Mouse (Mus musculus): ENCODE results near the gene Asb8.

Asb8 gene

DNA sequence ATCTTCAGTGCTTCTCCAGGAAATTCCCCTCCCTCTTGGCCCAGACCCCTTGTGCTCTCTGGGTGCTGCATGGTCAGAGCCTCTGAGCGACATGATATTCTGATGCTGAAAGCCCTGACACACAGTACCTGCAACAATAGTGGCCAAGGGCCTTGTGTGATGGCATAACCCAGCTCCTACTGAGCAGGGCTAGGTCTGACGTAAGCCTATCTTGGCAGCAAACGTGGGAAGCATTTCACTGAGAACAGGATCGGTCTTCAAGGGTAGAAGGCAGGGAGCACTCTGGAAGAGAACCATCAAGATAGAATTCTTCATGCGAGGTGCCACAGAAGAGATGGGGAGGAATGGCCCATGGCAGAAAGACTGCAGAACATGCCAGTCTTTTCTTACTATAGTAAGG is at the start of gene Asb8:
Gene Asb8, minus strand, starts transcription at position 101 of the 400 bp plus-strand sequence.
- ChIA-PET POLR2A (interaction anchor here in 1 of 4 experiments (0.8 kb wide), 1 partner anchor 80 kb away, joined by 3 read pairs; no protein-coding TSS in a partner anchor), CTCF (no interaction called here)

DNA sequence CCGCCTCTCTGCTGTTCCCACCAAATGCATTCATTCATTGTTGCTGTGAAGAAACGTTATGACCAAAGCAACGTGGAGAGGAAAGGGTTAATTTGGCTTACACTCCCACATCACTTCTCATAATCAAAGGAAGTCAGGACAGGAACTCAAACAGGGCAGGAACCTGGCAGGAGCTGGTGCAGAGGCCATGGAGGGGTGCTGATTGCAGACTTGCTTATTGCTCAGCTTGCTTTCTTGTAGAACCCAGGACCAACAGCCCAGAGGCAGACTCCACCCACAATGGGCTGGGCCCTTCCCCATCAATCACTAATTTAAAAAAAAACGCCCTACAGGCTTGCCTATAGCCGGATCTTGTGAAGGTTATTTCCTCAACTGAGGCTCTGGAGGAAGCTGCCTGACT is 48.7 kb upstream of the Asb8 start:
- ChIA-PET POLR2A (interaction anchor here in 3 of 4 experiments (0.5 to 1.4 kb wide), 6 partner anchors 11 to 357 kb away, joined by 3 to 4 read pairs (median 4); no protein-coding TSS in a partner anchor), CTCF (interaction anchor here in 3 of 4 experiments (0.6 to 0.7 kb wide), 5 partner anchors 121 to 547 kb away, joined by 3 to 6 read pairs (median 3); partner anchors contain the start of gene Senp1 (in 1 of the 3))

- ChIA-PET POLR2A (interaction anchor here in 3 of 4 experiments (0.7 to 1.4 kb wide), 4 partner anchors 9 to 356 kb away, joined by 3 to 4 read pairs (median 3); no protein-coding TSS in a partner anchor), CTCF (interaction anchor here in 2 of 4 experiments (0.6 kb wide), 2 partner anchors 262 to 265 kb away, joined by 3 to 4 read pairs; no protein-coding TSS in a partner anchor)
Observed at GRCm38 (mm10) chr15:98213336-98213870, 48.0 kb upstream of the Asb8 start.

- POLR2A ChIA-PET, result no interaction called here
Observed at GRCm38 (mm10) chr15:98209676-98210075, 44.3 kb upstream of the Asb8 start.

GRCm38 (mm10) chr15:98195442-98195841 is 30.0 kb upstream of the Asb8 start, which contains the start of gene Olfr288:
Gene Olfr288 (minus strand): TSS chr15:98195542.
- ChIA-PET CTCF (interaction anchor here in 2 of 4 experiments (0.5 to 0.7 kb wide), 2 partner anchors 14 to 318 kb away, joined by 3 read pairs; no protein-coding TSS in a partner anchor), POLR2A (interaction anchor here in 1 of 4 experiments (1.0 kb wide), 1 partner anchor 13 kb away, joined by 3 read pairs; no protein-coding TSS in a partner anchor)

More at GRCm38 (mm10) chr15:98209676-98210075, 44.3 kb upstream of the Asb8 start:
- CTCF ChIA-PET, result no interaction called here

GRCm38 (mm10) chr15:98184456-98184855 is 19.0 kb upstream of the Asb8 start:
- CTCF ChIA-PET, result no interaction called here
- POLR2A ChIA-PET, result no interaction called here

DNA sequence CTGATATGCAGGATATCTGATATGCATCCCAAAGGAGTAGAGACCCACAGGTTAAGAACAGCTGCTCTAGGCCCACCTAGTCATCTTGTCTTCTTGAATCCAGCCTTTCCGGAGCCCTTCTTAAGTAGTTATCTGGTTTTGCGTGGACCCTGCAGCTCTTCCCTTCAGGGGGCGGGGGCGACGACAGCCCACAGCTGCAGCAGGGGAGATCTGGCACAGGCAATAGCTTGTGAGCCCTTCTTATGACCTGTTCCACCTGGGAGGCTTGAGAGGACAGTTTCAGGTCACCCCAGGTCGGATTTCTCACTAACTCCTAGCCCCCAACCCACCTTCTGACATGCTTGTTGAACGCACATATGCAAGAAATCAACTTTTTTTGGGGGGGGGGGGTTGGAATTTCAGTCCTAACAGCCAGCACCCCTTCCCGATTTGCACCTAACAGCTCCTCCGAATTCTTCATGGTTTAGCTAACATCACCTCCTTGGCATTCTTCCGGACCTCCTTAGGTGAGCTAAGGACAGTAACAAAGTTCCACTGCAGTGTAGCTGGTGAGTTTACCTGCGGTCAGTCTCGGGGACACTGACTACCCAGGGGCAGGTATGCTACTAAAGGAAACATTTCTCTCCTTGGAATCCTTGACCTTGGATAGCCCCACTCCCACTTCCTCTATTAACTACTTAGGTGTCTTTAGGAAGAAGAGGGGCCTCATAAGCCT is 16.6 kb upstream of the Asb8 start:
- CTCF ChIA-PET, result interaction anchor here (0.5 to 3.1 kb wide), 30 partner anchors 8 to 1267 kb away, joined by 3 to 35 read pairs (median 4); partner anchors contain the start of gene Tmem106c (in 1 of the 4)
- POLR2A ChIA-PET, result interaction anchor here in 2 of 4 experiments (0.8 to 1.5 kb wide), 15 partner anchors 9 to 1544 kb away, joined by 3 to 5 read pairs (median 3); partner anchors contain the start of genes Olfr288 (in 1 of the 2) and Senp1 (in 1 of the 2)

GRCm38 (mm10) chr15:98181132-98181711 is 15.8 kb upstream of the Asb8 start:
- ChIA-PET POLR2A (interaction anchor here in 3 of 4 experiments (0.7 to 1.5 kb wide), 18 partner anchors 9 to 1543 kb away, joined by 3 to 7 read pairs (median 3); partner anchors contain the start of genes Ccdc184 (in 1 of the 3), Pfkm (in 1 of the 3) and Senp1 (in 1 of the 3)), CTCF (interaction anchor here (0.5 to 3.1 kb wide), 34 partner anchors 8 to 1318 kb away, joined by 3 to 35 read pairs (median 4); partner anchors contain the start of gene Tmem106c (in 1 of the 4))

DNA sequence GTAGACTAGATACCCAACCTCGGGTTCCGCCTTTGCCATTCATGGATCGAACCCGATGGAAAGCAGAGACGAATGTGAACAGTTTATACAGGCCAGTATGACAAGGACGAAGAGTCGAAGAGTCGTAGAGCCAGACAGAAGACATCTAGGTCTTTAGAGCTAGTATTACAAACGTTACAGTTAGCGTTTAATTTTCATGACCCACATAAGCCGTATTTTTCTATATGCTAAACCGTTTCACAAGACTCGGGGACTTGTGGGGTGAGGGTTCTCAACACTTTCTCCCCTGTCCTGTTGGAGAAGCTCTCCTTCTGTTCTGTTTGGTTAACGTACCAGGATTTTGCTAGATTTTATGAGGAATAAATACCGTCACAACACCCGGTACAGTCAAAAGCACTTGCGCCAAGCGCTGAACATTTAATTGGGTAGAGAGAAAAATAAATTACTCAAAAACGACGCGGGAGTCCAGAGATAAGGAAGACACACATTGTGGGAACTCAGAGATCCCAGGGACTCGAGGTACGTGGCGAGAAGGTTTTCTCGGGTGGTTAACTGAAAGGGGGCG is 15.2 kb upstream of the Asb8 start:
- ChIA-PET POLR2A (interaction anchor here in 3 of 4 experiments (0.7 to 1.5 kb wide), 16 partner anchors 9 to 1543 kb away, joined by 3 to 7 read pairs (median 3); partner anchors contain the start of genes Ccdc184 (in 1 of the 3), Pfkm (in 1 of the 3) and Senp1 (in 1 of the 3)), CTCF (interaction anchor here (0.5 to 3.1 kb wide), 24 partner anchors 9 to 1319 kb away, joined by 3 to 35 read pairs (median 4); partner anchors contain the start of gene Tmem106c (in 1 of the 4))

DNA sequence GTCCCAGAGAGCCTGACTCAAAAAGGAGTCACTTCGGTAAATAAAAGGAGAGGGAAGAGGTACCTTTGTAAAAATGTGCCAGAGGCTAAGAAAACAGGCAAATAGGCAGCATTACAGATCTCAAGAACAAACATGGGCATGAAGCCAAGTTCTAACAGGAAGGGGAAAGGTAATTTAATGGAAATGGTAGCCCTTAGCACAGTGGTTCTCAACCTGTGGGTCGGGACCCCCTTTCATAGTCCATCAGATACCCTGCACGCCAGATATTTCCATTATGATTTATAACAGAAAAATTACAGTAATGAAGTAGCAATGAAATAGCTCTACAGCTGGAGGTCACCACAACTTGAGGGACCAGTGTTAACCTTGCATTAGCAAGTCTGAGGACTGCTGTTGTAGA is 11.9 kb upstream of the Asb8 start:
- CTCF ChIA-PET, result interaction anchor here in 1 of 4 experiments (0.6 kb wide), 1 partner anchor 81 kb away, joined by 3 read pairs; no protein-coding TSS in a partner anchor
- POLR2A ChIA-PET, result interaction anchor here in 2 of 4 experiments (0.5 to 1.0 kb wide), 2 partner anchors 22 to 539 kb away, joined by 3 read pairs; no protein-coding TSS in a partner anchor

GRCm38 (mm10) chr15:98173821-98174220 is 8.4 kb upstream of the Asb8 start:
- CTCF ChIA-PET, result interaction anchor here (0.5 to 1.5 kb wide), 15 partner anchors 8 to 323 kb away, joined by 3 to 4 read pairs (median 3); no protein-coding TSS in a partner anchor
- POLR2A ChIA-PET, result interaction anchor here in 1 of 4 experiments (0.6 to 0.9 kb wide), 2 partner anchors 31 to 90 kb away, joined by 3 to 4 read pairs; no protein-coding TSS in a partner anchor

DNA sequence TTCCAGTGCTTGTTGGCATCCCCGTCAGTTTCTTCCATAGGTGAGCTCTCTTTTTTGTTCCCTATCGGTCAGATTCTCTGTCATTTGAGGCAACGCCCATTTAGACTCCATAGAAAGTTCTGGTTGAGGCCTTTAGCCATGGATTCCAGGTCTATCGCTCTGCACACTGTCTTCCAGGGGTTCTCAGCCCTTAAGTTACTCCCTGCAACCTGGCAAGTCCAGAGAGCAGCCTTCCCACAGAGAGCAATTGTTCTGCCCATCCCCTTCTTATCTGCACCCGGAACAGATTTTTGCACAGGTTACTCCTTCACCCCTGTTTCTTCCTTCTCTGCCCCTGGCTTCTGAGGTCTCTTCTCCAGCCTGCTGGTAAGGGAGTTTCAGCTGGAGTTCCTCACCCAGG is 6.7 kb upstream of the Asb8 start:
- ChIA-PET CTCF (interaction anchor here in 1 of 4 experiments (0.8 to 1.2 kb wide), 4 partner anchors 9 to 218 kb away, joined by 3 to 5 read pairs (median 4); no protein-coding TSS in a partner anchor), POLR2A (interaction anchor here in 2 of 4 experiments (0.6 to 1.6 kb wide), 3 partner anchors 9 to 26 kb away, joined by 3 to 4 read pairs (median 4); no protein-coding TSS in a partner anchor)

DNA sequence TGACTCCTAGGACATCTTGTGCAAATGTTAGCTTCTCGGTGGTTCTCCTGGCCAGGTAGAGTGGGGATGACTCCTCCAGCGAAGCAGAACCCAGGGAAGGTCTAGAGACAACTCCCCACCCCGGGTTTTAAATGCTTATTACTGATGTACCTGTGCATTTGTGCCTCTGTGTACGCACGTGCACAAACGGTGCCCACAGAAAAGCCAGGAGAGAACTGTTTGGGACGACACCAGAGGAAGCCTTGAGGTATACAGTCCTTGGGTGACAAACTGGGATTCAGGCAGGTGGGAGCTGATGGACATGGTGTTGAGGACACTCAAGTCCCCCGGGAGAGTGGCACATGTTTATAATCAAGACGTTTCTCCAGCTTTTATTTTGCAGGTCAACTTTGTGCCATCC is 5.5 kb upstream of the Asb8 start:
- POLR2A ChIA-PET, result interaction anchor here in 2 of 4 experiments (1.1 to 1.6 kb wide), 2 partner anchors 10 to 16 kb away, joined by 3 read pairs; no protein-coding TSS in a partner anchor

GRCm38 (mm10) chr15:98170365-98170764 is 4.9 kb upstream of the Asb8 start:
- POLR2A ChIA-PET, result interaction anchor here in 1 of 4 experiments (1.6 kb wide), 1 partner anchor 9 kb away, joined by 3 read pairs; no protein-coding TSS in a partner anchor

More for the DNA sequence above, 5.5 kb upstream of the Asb8 start:
- CTCF ChIA-PET, result no interaction called here

GRCm38 (mm10) chr15:98168622-98169004 is 3.2 kb upstream of the Asb8 start:
- ChIA-PET POLR2A (interaction anchor here in 1 of 4 experiments (0.7 to 0.8 kb wide), 2 partner anchors 86 to 178 kb away, joined by 3 read pairs; no protein-coding TSS in a partner anchor), CTCF (interaction anchor here in 3 of 4 experiments (0.5 to 0.6 kb wide), 3 partner anchors 25 to 132 kb away, joined by 3 to 4 read pairs (median 3); no protein-coding TSS in a partner anchor)

More at GRCm38 (mm10) chr15:98170365-98170764, 4.9 kb upstream of the Asb8 start:
- CTCF ChIA-PET, result no interaction called here

DNA sequence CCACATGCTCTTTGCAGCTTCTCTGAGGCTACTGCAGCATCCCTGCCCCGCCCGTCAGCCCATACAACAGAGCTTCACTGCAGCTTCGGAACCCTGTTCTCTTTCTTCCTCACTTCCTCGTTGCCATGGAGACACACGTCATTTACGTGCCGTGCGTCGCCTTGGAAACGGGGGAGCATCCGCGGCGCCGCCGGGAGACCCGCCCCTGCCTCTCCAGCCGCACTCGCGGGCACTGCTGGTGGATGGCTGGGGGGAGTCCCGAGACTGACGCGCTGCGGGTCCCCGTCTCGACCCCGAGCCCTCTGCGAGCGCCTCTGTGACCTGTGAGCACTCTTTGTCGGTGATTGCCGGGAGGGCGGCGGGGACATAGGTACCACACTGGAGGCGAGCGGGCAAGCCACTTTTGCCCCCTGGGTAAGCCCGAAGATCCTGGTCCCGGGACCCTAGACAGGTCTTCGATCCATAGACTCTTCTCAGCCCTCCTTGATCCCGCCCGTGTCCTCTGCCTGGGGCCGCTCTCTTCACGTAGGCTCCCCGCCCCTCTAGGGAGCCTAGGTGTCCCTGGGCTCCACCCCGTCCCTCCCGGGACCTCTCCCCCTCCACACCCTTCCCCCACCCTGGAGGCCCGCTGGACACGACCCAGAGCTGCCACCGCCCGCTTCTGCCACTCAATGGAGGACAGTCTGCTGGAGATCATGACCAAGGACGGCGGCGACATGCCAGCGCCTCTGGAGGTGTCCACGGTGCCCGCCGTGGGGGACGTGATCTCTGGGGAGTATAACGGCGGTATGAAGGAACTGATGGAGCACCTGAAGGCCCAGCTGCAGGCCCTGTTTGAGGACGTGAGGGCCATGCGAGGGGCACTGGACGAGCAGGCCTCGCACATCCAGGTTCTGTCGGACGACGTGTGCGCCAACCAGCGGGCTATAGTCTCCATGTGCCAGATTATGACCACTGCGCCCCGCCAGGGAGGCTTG is 2.5 kb upstream of the Asb8 start:
- POLR2A ChIA-PET, result interaction anchor here (0.6 to 1.1 kb wide), 15 partner anchors 11 to 297 kb away, joined by 3 to 7 read pairs (median 4); partner anchors contain the start of gene Senp1 (in 1 of the 4)
- CTCF ChIA-PET, result interaction anchor here in 3 of 4 experiments (0.5 to 1.1 kb wide), 6 partner anchors 71 to 1214 kb away, joined by 3 to 10 read pairs (median 4); no protein-coding TSS in a partner anchor

All from embryonic stem cell, embryonic (primary cell).